Mouse (Mus musculus) CD4-positive, CD25-positive, alpha-beta regulatory T cell, adult 4 months (primary cell): Measurements from ENCODE around the gene Erich3. TPM values are rescaled to one million over a fixed set of nuclear protein-coding genes. Genes with fewer than 3 reads are reported as not detected.

Experiments used
- ATAC-seq: one replicate; pipeline ENCODE4 v1.8.0; 2017
- polyA plus RNA-seq, 2 experiments: library from polyadenylated mRNA; unstranded; fragments of 100-300 nt; shearing (Covaris generic); gene quantifications; one replicate each; pipeline ENCODE4 v1.2.1; 2017

Erich3 gene
- polyA plus RNA-seq, 2 experiments from 2014 or later: not detected

- ATAC-seq: peak; percentile 37
Measured at GRCm38 (mm10) chr3:154778836-154779595, 115.4 kb downstream of the Erich3 start.

DNA sequence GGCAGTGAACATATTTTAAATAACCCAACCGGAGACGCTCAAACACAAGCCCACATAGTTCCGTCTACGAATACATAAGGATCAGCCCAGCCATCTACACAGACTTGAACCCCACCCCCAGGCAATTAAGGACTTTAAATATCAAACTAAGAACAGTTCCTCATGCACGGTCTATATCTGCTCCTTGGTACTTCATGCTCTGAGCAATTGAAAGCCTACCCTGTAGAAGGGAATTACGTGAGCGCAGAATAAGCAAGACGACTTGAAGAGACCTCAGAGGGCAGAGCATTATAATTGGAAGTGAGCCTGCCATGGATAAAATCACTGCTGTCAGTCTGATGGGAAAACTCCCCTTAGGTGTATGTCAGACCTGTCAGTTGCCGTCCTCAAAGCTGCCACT is 122.7 kb downstream of the Erich3 start:
- no peak for ATAC-seq

DNA sequence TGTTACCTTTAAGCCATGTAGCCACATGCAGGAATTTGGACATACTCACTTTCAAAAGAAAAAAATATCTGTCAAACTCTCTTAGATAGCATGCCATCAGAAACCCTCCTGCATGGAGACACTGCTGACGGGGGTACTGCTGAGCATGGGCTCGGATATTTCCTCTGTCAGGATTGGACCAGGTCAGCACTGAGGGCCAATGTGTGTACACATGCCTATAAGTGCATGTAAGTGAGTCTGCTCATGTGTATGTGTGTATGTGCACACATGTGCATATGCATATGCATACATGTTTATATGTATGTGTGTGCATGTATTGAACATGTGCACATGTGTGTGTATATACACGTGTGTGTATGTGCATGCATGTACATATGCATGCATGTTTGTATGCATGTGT is 124.0 kb downstream of the Erich3 start:
- ATAC-seq: no peak

- no peak for ATAC-seq
Measured at GRCm38 (mm10) chr3:154793571-154793970, 129.9 kb downstream of the Erich3 start.

- ATAC-seq: no peak
Measured at GRCm38 (mm10) chr3:154798806-154799205, 135.1 kb downstream of the Erich3 start.

GRCm38 (mm10) chr3:154800454-154800853 is 136.8 kb downstream of the Erich3 start:
- ATAC-seq: no peak

DNA sequence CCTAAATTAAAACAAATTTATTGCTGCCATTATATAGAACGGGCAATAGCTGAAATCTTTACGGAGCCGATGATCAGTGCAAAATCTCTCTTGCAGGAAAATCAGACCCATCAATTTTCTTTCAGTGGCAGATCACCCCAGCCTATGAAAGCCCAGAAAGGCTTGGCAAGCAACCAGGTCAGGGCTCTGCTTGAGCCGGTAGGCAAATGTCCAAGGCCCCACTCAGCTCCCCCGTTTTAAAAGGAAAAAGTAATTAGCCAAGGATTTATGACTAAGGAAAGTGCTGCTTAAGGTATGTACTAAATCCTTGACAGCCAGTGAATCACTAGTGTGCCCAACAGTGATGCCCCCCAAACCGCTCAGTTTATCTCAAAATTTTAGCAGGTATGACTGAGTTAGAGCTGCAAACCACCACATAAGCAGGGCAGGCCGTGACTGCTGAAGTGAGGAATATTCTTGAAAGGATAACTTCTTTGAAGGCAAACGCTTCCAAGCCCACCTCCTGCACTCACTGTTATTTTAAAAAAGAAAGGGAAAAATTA is 137.3 kb downstream of the Erich3 start:
- ATAC-seq: no peak

GRCm38 (mm10) chr3:154806626-154807025 is 143.0 kb downstream of the Erich3 start:
- no peak for ATAC-seq

GRCm38 (mm10) chr3:154810273-154810870 is 146.7 kb downstream of the Erich3 start:
- ATAC-seq: no peak

DNA sequence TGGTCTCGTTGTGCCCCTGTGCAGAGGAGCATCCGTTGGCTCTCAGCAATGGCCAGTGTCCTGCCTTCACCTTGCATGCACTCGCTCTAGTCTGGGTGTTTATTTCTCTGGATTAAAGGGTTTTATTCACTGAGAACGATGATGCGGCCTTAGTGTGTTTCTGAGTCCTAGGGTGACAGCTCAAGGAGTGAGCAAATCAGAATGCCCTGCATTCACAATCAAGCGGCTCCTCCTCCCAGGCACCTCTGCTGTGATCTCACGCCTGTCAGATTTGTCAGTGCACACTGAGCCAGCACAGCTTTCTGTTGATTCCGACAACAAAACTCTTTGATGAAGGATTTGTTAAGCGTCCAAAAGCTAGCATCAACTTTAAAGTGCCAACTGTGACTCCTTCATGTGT is 147.6 kb downstream of the Erich3 start:
- no peak for ATAC-seq

DNA sequence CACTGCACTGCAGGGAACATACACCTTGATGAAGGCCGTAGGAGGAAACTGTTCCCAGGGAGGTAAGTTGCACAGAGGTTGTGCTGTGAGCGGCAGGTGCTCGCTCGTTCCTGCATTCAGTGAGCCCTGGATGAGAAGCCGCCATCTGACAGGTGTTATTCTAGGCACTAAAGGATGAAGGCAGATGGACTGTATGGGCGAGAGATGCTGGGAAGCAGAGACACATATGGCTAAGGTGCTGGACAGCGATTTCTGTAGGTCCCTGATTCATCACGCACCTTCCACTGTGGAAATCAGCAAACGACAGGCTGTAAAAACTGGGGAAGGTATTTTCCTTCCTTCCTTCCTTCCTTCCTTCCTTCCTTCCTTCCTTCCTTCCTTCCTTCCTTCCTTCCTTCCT is 148.2 kb downstream of the Erich3 start:
- ATAC-seq: no peak

DNA sequence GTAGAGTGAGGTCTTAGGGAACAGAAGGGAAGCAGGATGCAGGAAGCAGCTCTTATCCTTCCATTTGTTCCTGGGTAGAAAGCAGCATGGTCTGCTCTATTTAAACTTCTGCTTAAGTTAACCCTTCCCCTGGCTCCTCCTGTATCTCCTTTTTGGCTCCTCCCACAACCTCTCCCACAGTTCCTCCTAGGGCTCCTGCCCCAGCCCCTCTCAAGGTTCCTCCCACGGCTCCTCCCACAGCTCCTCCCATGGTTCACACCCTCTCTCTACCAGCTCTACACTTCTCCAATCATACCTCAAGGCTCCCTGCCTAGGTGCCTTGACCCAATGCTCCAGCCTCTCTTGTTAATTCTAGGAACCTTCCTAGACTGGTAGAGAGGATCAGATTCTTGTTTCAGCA is 149.2 kb downstream of the Erich3 start:
- no peak for ATAC-seq

GRCm38 (mm10) chr3:154815606-154816005 is 151.9 kb downstream of the Erich3 start:
- no peak for ATAC-seq

GRCm38 (mm10) chr3:154816231-154816630 is 152.6 kb downstream of the Erich3 start:
- no peak for ATAC-seq

- ATAC-seq: peak; percentile 17
Measured at GRCm38 (mm10) chr3:154816801-154817625, 153.4 kb downstream of the Erich3 start.

Other genes with a start within 250 kb of the Erich3 start
- gene Cryz, start 67.1 kb upstream of the Erich3 start, polyA plus RNA-seq: 1 to 10 TPM; 3.6 to 4.1 TPM
- 1 to 10 TPM; 5.2 to 9.1 TPM for gene Tyw3, start 66.8 kb upstream of the Erich3 start, polyA plus RNA-seq